20 mouse cellular contexts compared by ENCODE assay signal in genomic region chr1:79850341-79850740, GRCm38 (mm10). TPM values are rescaled to one million over a fixed set of nuclear protein-coding genes. Genes with fewer than 3 reads are reported as not detected.
DNase-seq lines count a peak whose midpoint lies in the region; ATAC-seq lines count a peak whose summit lies in the region.
"Had no signal": no experiment of that assay in that cellular context is flagged by ENCODE, and none has a peak within 500 bp of the region (broad histone marks: within the 10 kb centered on the region; RNA-seq: fewer than 3 reads in every experiment).

No protein-coding gene starts in this region.

- 45% methylated on average over 10 of the region's 10 CpGs for WGBS in heart, embryonic 10.5 days
- WGBS in lung, embryonic 16.5 days = 56% methylated on average over 10 of the region's 10 CpGs

- no peak overlapping the region for H3K4me3 ChIP-seq in heart, embryonic 10.5 days
- H3K4me3 ChIP-seq in lung, embryonic 16.5 days (ENCODE audit: low read length) = no peak overlapping the region
- H3K4me3 ChIP-seq: midbrain, embryonic 10.5 days had no signal

- H3K27me3 ChIP-seq in heart, embryonic 10.5 days (ENCODE audit: insufficient read depth, poor library complexity, severe bottlenecking) = no peaks in the 10 kb centered on the region
- H3K27me3 ChIP-seq in lung, embryonic 16.5 days (ENCODE audit: control insufficient read depth, insufficient read depth, low read depth, low read length) = no peaks in the 10 kb centered on the region

- no peaks in the 10 kb centered on the region for H3K36me3 ChIP-seq in heart, embryonic 10.5 days
- H3K36me3 ChIP-seq in lung, embryonic 16.5 days (ENCODE audit: control insufficient read depth, insufficient read depth, low read length) = peaks cover 2% of the 10 kb centered on the region; the same call in 1 of the 2 replicates
- H3K36me3 ChIP-seq: G1E; midbrain, embryonic 10.5 days had no signal

- peak; percentile 7 for DNase-seq in adrenal gland, postnatal 14 days
- no peak for DNase-seq in adrenal gland, adult 2 months
- no peak for DNase-seq in heart, embryonic 10.5 days (ENCODE audit: low spot score)
- DNase-seq in heart, adult 11 months = no peak
- no peak for DNase-seq in lung, postnatal 36 days
- DNase-seq in skeletal muscle tissue, adult 2 months (ENCODE audit: low read depth, low spot score) = peak; percentile 86
- DNase-seq in thymus, postnatal 25 days = no peak
- DNase-seq: cerebellum, adult 2 months; cerebellum, postnatal 36 days; liver; lung, adult 18-20 months; retina, postnatal 1 day had no signal

- peak overlapping the region; percentile 77 for H3K27ac ChIP-seq in heart, embryonic 10.5 days
- no peak overlapping the region for H3K27ac ChIP-seq in lung, embryonic 16.5 days (ENCODE audit: low read length)
- H3K27ac ChIP-seq: hindbrain, embryonic 14.5 days; kidney, postnatal 0 days; macrophage; midbrain, embryonic 10.5 days; stomach, postnatal 0 days had no signal

- H3K9me3 ChIP-seq in heart, embryonic 10.5 days = no peaks in the 10 kb centered on the region
- no peaks in the 10 kb centered on the region for H3K9me3 ChIP-seq in lung, embryonic 16.5 days (ENCODE audit: control insufficient read depth, low read length)
- H3K9me3 ChIP-seq: G1E; midbrain, embryonic 10.5 days had no signal

- ATAC-seq in lung, embryonic 16.5 days (ENCODE audit: low read depth) = 0 out of 2 replicates have a peak, but pooled peaks have one; percentile 4
- ATAC-seq: activated CD4-positive, CD25-positive, alpha-beta regulatory T cell, adult 4 months had no signal

- H3K4me2 ChIP-seq in lung, embryonic 16.5 days (ENCODE audit: low read depth, low read length) = no peak overlapping the region
- H3K4me2 ChIP-seq: hindbrain, embryonic 14.5 days had no signal

- H3K4me1 ChIP-seq in heart, embryonic 10.5 days = peaks cover 19% of the 10 kb centered on the region
- H3K4me1 ChIP-seq in lung, embryonic 16.5 days (replicated peaks; ENCODE audit: control insufficient read depth, insufficient read depth, low read length) = peaks cover 5% of the 10 kb centered on the region; the same call in 1 of the 2 replicates
- H3K4me1 ChIP-seq: midbrain, embryonic 10.5 days had no signal

- H3K9ac ChIP-seq in lung, embryonic 16.5 days (ENCODE audit: low read length) = no peak overlapping the region
- H3K9ac ChIP-seq: hindbrain, embryonic 14.5 days had no signal

RNA-seq across cellular contexts. Expression of gene Serpine2, which starts 10.6 kb away (rescaled TPM):
- total RNA-seq in adrenal gland, postnatal 14 days (2021) = 8.4 and 14.1 TPM in 2 replicates
- 10 to 100 TPM; 10.2 to 25.1 TPM for total RNA-seq in adrenal gland, adult 2 months (2021)
- polyA plus RNA-seq in adrenal gland, adult 2 months (2012; rRNA removed) = 6.3 and 7.7 TPM in 2 replicates
- polyA plus RNA-seq in heart, embryonic 10.5 days (2016; fragmentation: Nextera tagmentation; extraction: Ambion mirVana) = 112 and 136 TPM in 2 replicates
- 342 and 369 TPM in 2 replicates for polyA plus RNA-seq in lung, embryonic 16.5 days (2015; fragmentation: Nextera tagmentation; extraction: Ambion mirVana)
- polyA plus RNA-seq: G1E had no signal

Comparison
In these comparisons a context has a peak if more than half of its experiments do, and no peak if none do; other contexts are left out.
1. DNase-seq: peak in adrenal gland, postnatal 14 days (single experiment) and skeletal muscle tissue, adult 2 months (single experiment); none in adrenal gland, adult 2 months (single experiment), heart, embryonic 10.5 days (single experiment), heart, adult 11 months (single experiment), lung, postnatal 36 days (single experiment) and thymus, postnatal 25 days (single experiment).
2. RNA of gene Serpine2, which starts 10.6 kb away (polyA plus RNA-seq): 342 to 369 TPM in lung, embryonic 16.5 days and 112 to 136 TPM in heart, embryonic 10.5 days; 6.3 to 7.7 TPM in adrenal gland, adult 2 months; every median in the first group is over 10 times any median in the second.